Mouse (Mus musculus) embryonic fibroblast, embryonic 13.5 days (primary cell): ENCODE data around the gene Atxn2l.

ENCODE experiments used
- CTCF ChIP-seq: IDR thresholded peaks from 2 replicates; pipeline ENCODE4 v1.5.1; 2011; ENCODE audit warnings: mild to moderate bottlenecking, control low read depth, low read length, moderate library complexity, borderline replicate concordance; ENCODE audit not compliant: insufficient read depth
- POLR2A ChIP-seq: IDR thresholded peaks from 2 replicates; pipeline ENCODE4 v1.6.1; 2011; ENCODE audit warnings: low read depth, mild to moderate bottlenecking, control low read depth, low read length, moderate library complexity

GRCm38 (mm10) chr7:126472713-126473112 lies 30.5 kb downstream of the Atxn2l start:
- TF ChIP-seq CTCF (no peak), POLR2A (no peak)
